Mouse (Mus musculus) liver, embryonic 15.5 days (tissue): Measurements from ENCODE around the gene Dact3. TPM values are rescaled to one million over a fixed set of nuclear protein-coding genes. Genes with fewer than 3 reads are reported as not detected.
A peak's percentile ranks its signal among the peaks of the same experiment; 100 is the strongest.

ENCODE experiments used
- ATAC-seq: fragments of 200-750 bp; cut with Nextera tagmentation; 2 replicates; pipeline ENCODE4 v1.8.0; 2017; ENCODE audit warnings: moderate number of reproducible peaks, mild to moderate bottlenecking, moderate library complexity; ENCODE audit not compliant: insufficient read depth
- H3K27ac ChIP-seq: fragments of 300-500 bp; sonication (generic); replicated peaks from 2 replicates; pipeline ENCODE4 v1.5.1; 2015; ENCODE audit warnings: mild to moderate bottlenecking, inconsistent platforms
- H3K27me3 ChIP-seq: fragments of 300-500 bp; sonication (generic); 2 replicates; pipeline ENCODE4 v1.6.1; 2015; ENCODE audit warnings: mild to moderate bottlenecking, inconsistent platforms
- H3K36me3 ChIP-seq: fragments of 300-500 bp; sonication (generic); replicated peaks from 2 replicates; pipeline ENCODE4 v1.6.1; 2015; ENCODE audit warnings: moderate library complexity, mild to moderate bottlenecking, inconsistent platforms
- H3K4me1 ChIP-seq: fragments of 300-500 bp; sonication (generic); replicated peaks from 2 replicates; pipeline ENCODE4 v1.6.1; 2015; ENCODE audit warnings: inconsistent platforms
- H3K4me2 ChIP-seq: fragments of 300-500 bp; sonication (generic); 2 replicates; pipeline ENCODE4 v1.6.1; 2015; ENCODE audit warnings: moderate library complexity, mild to moderate bottlenecking, inconsistent platforms
- H3K4me3 ChIP-seq: fragments of 300-500 bp; sonication (generic); replicated peaks from 2 replicates; pipeline ENCODE4 v1.5.1; 2015; ENCODE audit warnings: mild to moderate bottlenecking, inconsistent platforms
- H3K9ac ChIP-seq: fragments of 300-500 bp; sonication (generic); 2 replicates; pipeline ENCODE4 v1.6.1; 2015; ENCODE audit warnings: moderate library complexity, mild to moderate bottlenecking, inconsistent platforms
- H3K9me3 ChIP-seq: fragments of 300-500 bp; sonication (generic); replicated peaks from 2 replicates; pipeline ENCODE4 v1.6.1; 2016; ENCODE audit warnings: inconsistent platforms
- WGBS: fragments of 180-500 bp; shearing (Covaris S2); methylation state at CpG from one replicate; pipeline ENCODE4 v1.1.7; 2015; ENCODE audit warnings: mixed read lengths; ENCODE audit not compliant: insufficient replicate concordance; 5-methylcytosine and 5-hydroxymethylcytosine counted together
- polyA plus RNA-seq: library from polyadenylated mRNA; unstranded; fragments of >200 nt; fragmentation: Nextera tagmentation; extraction: Ambion mirVana; gene quantifications from 2 replicates; pipeline ENCODE4 v1.2.1, GENCODE M21; 2015

Gene Dact3
- polyA plus RNA-seq, 1 experiment from 2014 or later: 0.14 TPM

GRCm38 (mm10) chr7:16841561-16842560 is 33.3 kb upstream of the Dact3 start:
- no peaks in the 10 kb centered on the region for H3K27me3 ChIP-seq
- ATAC-seq: no peak
- H3K9me3 ChIP-seq: no peaks in the 10 kb centered on the region
- H3K36me3 ChIP-seq: peaks cover 47% of the 10 kb centered on the region
- peak overlapping the region; percentile 82; the same call in 1 of the 2 replicates for H3K9ac ChIP-seq
- peak overlapping the region; percentile 77 for H3K4me3 ChIP-seq
- H3K27ac ChIP-seq: peak overlapping the region; percentile 79
- WGBS: 29% methylated on average over 11 of the region's 11 CpGs
- H3K4me1 ChIP-seq: peaks cover 67% of the 10 kb centered on the region
- H3K4me2 ChIP-seq: peak overlapping the region; percentile 95

DNA sequence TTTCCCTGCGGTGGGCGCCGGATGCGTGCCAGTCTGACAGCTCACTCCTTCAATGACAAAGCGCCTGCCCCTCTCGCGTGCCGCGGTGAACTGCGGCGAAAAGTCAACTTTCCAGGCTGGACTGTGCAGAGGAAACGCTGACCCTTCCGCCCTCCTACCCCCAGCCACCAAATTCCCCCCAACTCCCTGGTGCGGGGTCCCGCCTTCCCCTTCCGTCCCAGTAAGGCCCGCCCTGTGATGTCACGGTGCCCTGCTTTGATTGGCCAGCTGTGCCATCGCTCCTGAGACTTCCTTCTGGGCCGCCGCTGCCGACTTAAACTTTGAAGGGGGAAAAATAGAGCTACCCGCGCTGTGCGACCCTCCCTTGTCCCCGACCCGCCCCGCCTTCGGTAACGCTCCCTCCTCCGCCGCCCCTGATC is 32.5 kb upstream of the Dact3 start, which contains the start of gene Prkd2:
Prkd2 (plus strand) TSS at position 258 of the 419 bp plus-strand sequence.
- Histone ChIP-seq H3K9me3 (no peaks in the 10 kb centered on the region), H3K36me3 (peaks cover 39% of the 10 kb centered on the region), H3K4me2 (peak within 1 kb of the TSS; percentile 95), H3K27me3 (no peaks in the 10 kb centered on the region), H3K27ac (peak within 1 kb of the TSS; percentile 79), H3K9ac (peak within 1 kb of the TSS; percentile 82), H3K4me1 (peaks cover 67% of the 10 kb centered on the region), H3K4me3 (peak within 1 kb of the TSS; percentile 77)
- peak; percentile 65 for ATAC-seq
- WGBS: under 1% methylated on average over 32 of the region's 32 CpGs

DNA sequence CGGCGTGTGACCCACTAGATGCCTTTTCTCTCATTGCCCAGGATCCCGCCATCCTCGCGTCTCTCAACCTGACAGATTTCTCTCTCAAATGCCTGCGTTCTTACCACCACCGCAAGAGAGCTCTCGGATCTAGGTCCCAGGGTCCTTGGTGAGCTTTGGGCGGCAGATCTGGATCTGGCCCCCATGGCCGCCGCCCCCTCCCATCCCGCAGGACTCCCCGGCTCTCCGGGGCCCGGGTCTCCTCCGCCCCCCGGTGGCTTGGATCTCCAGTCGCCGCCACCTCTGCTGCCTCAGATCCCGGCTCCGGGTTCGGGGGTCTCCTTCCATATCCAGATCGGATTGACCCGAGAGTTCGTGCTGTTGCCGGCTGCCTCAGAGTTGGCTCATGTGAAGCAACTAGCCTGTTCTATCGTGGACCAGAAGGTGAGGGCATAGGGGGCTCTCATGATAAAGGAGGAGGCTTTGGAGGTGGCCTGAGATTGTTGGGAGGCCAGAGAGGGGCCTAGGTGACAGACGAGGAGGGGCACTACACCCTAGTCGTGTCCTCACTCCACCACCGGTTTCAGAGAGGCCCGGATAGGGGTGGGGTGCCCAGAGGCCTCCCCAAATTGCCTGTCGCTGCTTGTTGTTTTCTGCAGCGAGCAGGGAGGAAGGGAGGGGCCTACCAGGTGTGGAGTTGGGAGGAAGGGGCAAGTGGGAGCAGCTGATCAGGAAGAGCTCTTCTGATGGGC is 31.5 kb upstream of the Dact3 start:
- ATAC-seq: peak; percentile 37
- H3K9ac ChIP-seq: peak overlapping the region; percentile 82
- peaks cover 61% of the 10 kb centered on the region for H3K4me1 ChIP-seq
- peaks cover 30% of the 10 kb centered on the region for H3K36me3 ChIP-seq
- H3K27me3 ChIP-seq: no peaks in the 10 kb centered on the region
- peak overlapping the region; percentile 77 for H3K4me3 ChIP-seq
- peak overlapping the region; percentile 95 for H3K4me2 ChIP-seq
- H3K9me3 ChIP-seq: no peaks in the 10 kb centered on the region
- under 1% methylated on average over 33 of the region's 33 CpGs for WGBS
- H3K27ac ChIP-seq: peak overlapping the region; percentile 79

GRCm38 (mm10) chr7:16844696-16845071 is 30.4 kb upstream of the Dact3 start:
- no peak for ATAC-seq
- Histone ChIP-seq H3K4me2 (peak overlapping the region; percentile 95), H3K4me3 (peak overlapping the region; percentile 77), H3K27ac (peak overlapping the region; percentile 56), H3K9ac (peak overlapping the region; percentile 59), H3K9me3 (no peaks in the 10 kb centered on the region), H3K27me3 (no peaks in the 10 kb centered on the region), H3K36me3 (peaks cover 24% of the 10 kb centered on the region), H3K4me1 (peaks cover 56% of the 10 kb centered on the region)
- 9% methylated on average over 3 of the region's 3 CpGs for WGBS

- Histone ChIP-seq H3K4me1 (peaks cover 55% of the 10 kb centered on the region), H3K27me3 (no peaks in the 10 kb centered on the region), H3K4me2 (peak overlapping the region; percentile 95), H3K27ac (peak overlapping the region; percentile 56), H3K9ac (peak overlapping the region; percentile 59), H3K9me3 (no peaks in the 10 kb centered on the region), H3K4me3 (peak overlapping the region; percentile 77), H3K36me3 (peaks cover 24% of the 10 kb centered on the region)
- no peak for ATAC-seq
- 10% methylated on average over 14 of the region's 14 CpGs for WGBS
Measured at GRCm38 (mm10) chr7:16845072-16845819, 29.9 kb upstream of the Dact3 start.

DNA sequence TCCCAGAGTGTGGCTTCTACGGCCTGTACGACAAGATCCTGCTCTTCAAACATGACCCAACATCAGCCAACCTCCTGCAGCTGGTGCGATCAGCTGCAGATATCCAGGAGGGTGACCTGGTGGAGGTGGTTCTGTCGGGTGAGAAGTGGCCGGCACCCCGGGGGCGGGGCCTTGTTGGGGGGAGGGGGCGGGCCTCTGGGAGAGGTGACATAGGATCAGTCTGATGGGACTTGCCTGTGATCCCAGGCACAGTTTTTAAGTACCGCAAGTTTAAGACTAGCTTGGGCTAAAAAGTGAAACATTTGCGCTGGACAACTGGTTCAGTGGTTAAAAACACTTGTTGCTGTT is 29.3 kb upstream of the Dact3 start:
- H3K4me3 ChIP-seq: peak overlapping the region; percentile 77
- peak overlapping the region; percentile 95 for H3K4me2 ChIP-seq
- peak overlapping the region; percentile 59 for H3K9ac ChIP-seq
- peaks cover 49% of the 10 kb centered on the region for H3K4me1 ChIP-seq
- WGBS: 23% methylated on average over 10 of the region's 10 CpGs
- H3K27me3 ChIP-seq: no peaks in the 10 kb centered on the region
- no peak for ATAC-seq
- H3K36me3 ChIP-seq: peaks cover 24% of the 10 kb centered on the region
- peak overlapping the region; percentile 30 for H3K27ac ChIP-seq
- H3K9me3 ChIP-seq: no peaks in the 10 kb centered on the region

GRCm38 (mm10) chr7:16846775-16847174 is 28.3 kb upstream of the Dact3 start:
- ATAC-seq: no peak
- peaks cover 17% of the 10 kb centered on the region for H3K36me3 ChIP-seq
- no peaks in the 10 kb centered on the region for H3K27me3 ChIP-seq
- 80% methylated on average over 5 of the region's 5 CpGs for WGBS
- no peak overlapping the region for H3K4me2 ChIP-seq
- H3K9me3 ChIP-seq: no peaks in the 10 kb centered on the region
- no peak overlapping the region for H3K27ac ChIP-seq
- H3K4me1 ChIP-seq: peaks cover 39% of the 10 kb centered on the region
- H3K4me3 ChIP-seq: no peak overlapping the region
- no peak overlapping the region for H3K9ac ChIP-seq

DNA sequence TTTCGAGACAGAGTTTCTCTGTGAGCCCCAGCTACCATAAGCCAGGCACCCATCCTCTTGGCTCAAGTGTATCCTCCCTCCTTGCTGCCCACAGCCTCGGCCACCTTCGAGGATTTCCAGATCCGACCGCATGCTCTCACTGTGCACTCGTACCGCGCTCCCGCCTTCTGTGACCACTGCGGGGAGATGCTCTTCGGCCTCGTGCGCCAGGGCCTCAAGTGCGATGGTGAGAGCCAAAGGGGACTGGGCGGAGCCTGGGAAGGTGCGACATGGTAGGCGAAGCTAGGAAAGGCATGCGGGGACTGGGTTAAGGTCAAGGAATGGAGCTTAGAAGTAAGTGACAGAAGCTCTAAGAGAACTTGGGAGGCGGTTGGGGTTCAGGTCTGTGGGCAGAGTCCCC is 27.6 kb upstream of the Dact3 start:
- no peak for ATAC-seq
- Histone ChIP-seq H3K4me3 (no peak overlapping the region), H3K9ac (no peak overlapping the region), H3K27ac (no peak overlapping the region), H3K4me2 (no peak overlapping the region), H3K4me1 (peaks cover 32% of the 10 kb centered on the region), H3K9me3 (no peaks in the 10 kb centered on the region), H3K36me3 (peaks cover 17% of the 10 kb centered on the region), H3K27me3 (no peaks in the 10 kb centered on the region)
- 81% methylated on average over 19 of the region's 19 CpGs for WGBS

GRCm38 (mm10) chr7:16848579-16848978 is 26.5 kb upstream of the Dact3 start:
- H3K9me3 ChIP-seq: no peaks in the 10 kb centered on the region
- peaks cover 23% of the 10 kb centered on the region for H3K36me3 ChIP-seq
- no peaks in the 10 kb centered on the region for H3K27me3 ChIP-seq
- ATAC-seq: no peak
- H3K9ac ChIP-seq: no peak overlapping the region
- H3K4me3 ChIP-seq: no peak overlapping the region
- peaks cover 23% of the 10 kb centered on the region for H3K4me1 ChIP-seq
- WGBS: 35% methylated on average over 17 of the region's 17 CpGs
- no peak overlapping the region for H3K27ac ChIP-seq
- no peak overlapping the region for H3K4me2 ChIP-seq

DNA sequence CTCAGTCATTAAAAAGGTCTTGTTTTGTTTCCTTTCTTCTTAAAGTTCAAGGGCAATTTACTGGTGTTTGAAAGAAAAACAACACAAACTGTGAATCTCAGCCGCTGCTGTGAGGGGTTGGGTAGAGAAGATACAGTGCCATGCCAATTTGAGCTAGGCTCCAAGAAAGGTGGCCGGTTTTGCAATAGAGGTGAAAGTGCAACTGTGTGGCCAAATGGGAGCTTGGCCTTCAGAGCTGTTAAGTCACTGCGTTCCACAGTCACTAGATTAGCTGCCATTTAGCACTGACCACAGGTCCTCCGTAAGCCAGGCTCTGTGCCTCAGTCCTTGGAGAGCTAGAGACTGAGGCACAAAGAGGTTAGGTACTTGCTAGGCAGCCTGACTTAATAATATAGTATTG is 23.5 kb upstream of the Dact3 start:
- Histone ChIP-seq H3K4me2 (no peak overlapping the region), H3K36me3 (peaks cover 39% of the 10 kb centered on the region), H3K9me3 (no peaks in the 10 kb centered on the region), H3K4me1 (no peaks in the 10 kb centered on the region), H3K4me3 (no peak overlapping the region), H3K9ac (no peak overlapping the region), H3K27me3 (no peaks in the 10 kb centered on the region), H3K27ac (no peak overlapping the region)
- 72% methylated on average over 4 of the region's 4 CpGs for WGBS
- ATAC-seq: no peak
